Mouse (Mus musculus) MEL (cell line): Measurements from ENCODE around the gene Zfp335.

Experiments used
- CHD2 ChIP-seq: IDR thresholded peaks from 2 replicates; pipeline ENCODE4 v1.6.1; 2011; ENCODE audit warnings: low read length, improper control_type of control experiment
- CTCF ChIP-seq, 3 experiments: IDR thresholded peaks in 2 of 3; conservative IDR thresholded peaks in 1 of 3; 2 replicates each; pipeline ENCODE4 v1.5.1; 2011 to 2012; ENCODE audit warnings: low read length in 3 of 3, low read depth in 2 of 3, mild to moderate bottlenecking in 2 of 3, improper control_type of control experiment in 1 of 3, inconsistent platforms in 1 of 3, mixed read lengths in 1 of 3, moderate library complexity in 1 of 3; ENCODE audit not compliant: control insufficient read depth in 1 of 3, insufficient read depth in 1 of 3, poor library complexity in 1 of 3, severe bottlenecking in 1 of 3
- EP300 ChIP-seq, 2 experiments: IDR thresholded peaks; 2 replicates each; pipeline ENCODE4 v1.6.1; 2011; ENCODE audit warnings: improper control_type of control experiment in 2 of 2, low read length in 2 of 2, low read depth in 1 of 2, mild to moderate bottlenecking in 1 of 2
- ETS1 ChIP-seq: IDR thresholded peaks from 2 replicates; pipeline ENCODE4 v1.6.1; 2012; ENCODE audit warnings: low read depth, mild to moderate bottlenecking, inconsistent platforms, low read length, improper control_type of control experiment, moderate library complexity
- GABPA ChIP-seq: IDR thresholded peaks from 2 replicates; pipeline ENCODE4 v1.6.1; 2012; ENCODE audit warnings: low read depth, mild to moderate bottlenecking, inconsistent platforms, low read length, improper control_type of control experiment, moderate library complexity
- POLR2A ChIP-seq, 2 experiments: IDR thresholded peaks; 2 replicates each; pipeline ENCODE4 v1.6.1; 2011 to 2012; ENCODE audit warnings: low read length in 2 of 2, mild to moderate bottlenecking in 2 of 2, control low read depth in 1 of 2, improper control_type of control experiment in 1 of 2, low read depth in 1 of 2, moderate library complexity in 1 of 2; ENCODE audit not compliant: control insufficient read depth in 1 of 2, insufficient read depth in 1 of 2, poor library complexity in 1 of 2
- TBP ChIP-seq: IDR thresholded peaks from 2 replicates; pipeline ENCODE4 v1.8.0; 2011; ENCODE audit warnings: low read depth, low read length, improper control_type of control experiment
- TCF12 ChIP-seq: IDR thresholded peaks from 2 replicates; pipeline ENCODE4 v1.6.1; 2014; ENCODE audit warnings: low read depth, mild to moderate bottlenecking, inconsistent platforms, low read length, improper control_type of control experiment, moderate library complexity
- USF1 ChIP-seq: IDR thresholded peaks from 2 replicates; pipeline ENCODE4 v1.6.1; 2014; ENCODE audit warnings: low read depth, mild to moderate bottlenecking, inconsistent platforms, low read length, improper control_type of control experiment, moderate library complexity

GRCm38 (mm10) chr2:164885788-164886187 is 25.8 kb downstream of the Zfp335 start:
- TF ChIP-seq POLR2A (IDR thresholded peaks at IDR 0.05; ENCODE audit: control insufficient read depth in 1 of 2, insufficient read depth in 1 of 2, low read depth in 1 of 2, low read length in 2 of 2, poor library complexity in 1 of 2) (no peak), GABPA (no peak), CTCF (IDR thresholded peaks at IDR 0.05 in 2 of 3, conservative IDR thresholded peaks at IDR 0.05 in 1 of 3; ENCODE audit: control insufficient read depth in 1 of 3, insufficient read depth in 1 of 3, low read depth in 2 of 3, low read length in 3 of 3, poor library complexity in 1 of 3, severe bottlenecking in 1 of 3) (no peak), USF1 (no peak), TCF12 (no peak), CHD2 (no peak), EP300 (IDR thresholded peaks at IDR 0.05; ENCODE audit: low read depth in 1 of 2, low read length in 2 of 2) (no peak), ETS1 (no peak), TBP (no peak)
